Mouse (Mus musculus): ENCODE results near the gene Pold1. TPM values are rescaled to one million over a fixed set of nuclear protein-coding genes. Genes with fewer than 3 reads are reported as not detected.

The Pold1 gene
- polyA plus RNA-seq, 1 experiment, result 399 TPM

GRCm38 (mm10) chr7:44560435-44561400 lies 12.1 kb upstream of the Pold1 start:
- no peak for TF ChIP-seq GATA1 (IDR thresholded peaks at IDR 0.05; ENCODE audit: low read length)

GRCm38 (mm10) chr7:44557629-44558028 lies 9.0 kb upstream of the Pold1 start:
- no peak for TF ChIP-seq GATA1 (IDR thresholded peaks at IDR 0.05; ENCODE audit: low read length)

- TF ChIP-seq GATA1 (IDR thresholded peaks at IDR 0.05; ENCODE audit: low read length), result no peak
Measured at GRCm38 (mm10) chr7:44553826-44554225, 5.2 kb upstream of the Pold1 start, which contains the start of gene Nr1h2. Nr1h2 (minus strand) TSS chr7:44553951.

- no peak for TF ChIP-seq GATA1 (IDR thresholded peaks at IDR 0.05; ENCODE audit: low read length)
Measured at GRCm38 (mm10) chr7:44553196-44553764, 4.6 kb upstream of the Pold1 start.

- TF ChIP-seq GATA1 (IDR thresholded peaks at IDR 0.05; ENCODE audit: low read length), result no peak
Measured at GRCm38 (mm10) chr7:44552141-44552908, 3.7 kb upstream of the Pold1 start.

- TF ChIP-seq GATA1 (IDR thresholded peaks at IDR 0.05; ENCODE audit: low read length), result no peak
Measured at GRCm38 (mm10) chr7:44551731-44552130, 3.1 kb upstream of the Pold1 start.

- TF ChIP-seq GATA1 (IDR thresholded peaks at IDR 0.05; ENCODE audit: low read length), result no peak
Measured at GRCm38 (mm10) chr7:44551301-44551700, 2.7 kb upstream of the Pold1 start.

GRCm38 (mm10) chr7:44550409-44550678 lies 1.7 kb upstream of the Pold1 start:
- TF ChIP-seq GATA1 (IDR thresholded peaks at IDR 0.05; ENCODE audit: low read length), result no peak

- TF ChIP-seq GATA1 (IDR thresholded peaks at IDR 0.05; ENCODE audit: low read length), result no peak
Measured at GRCm38 (mm10) chr7:44549621-44550408, 1.2 kb upstream of the Pold1 start.

- no peak for TF ChIP-seq GATA1 (IDR thresholded peaks at IDR 0.05; ENCODE audit: low read length)
Measured at GRCm38 (mm10) chr7:44547725-44548124, 924 bp downstream of the Pold1 start.

GRCm38 (mm10) chr7:44547041-44547440 lies 1.6 kb downstream of the Pold1 start:
- no peak for TF ChIP-seq GATA1 (IDR thresholded peaks at IDR 0.05; ENCODE audit: low read length)

- no peak for TF ChIP-seq GATA1 (IDR thresholded peaks at IDR 0.05; ENCODE audit: low read length)
Measured at GRCm38 (mm10) chr7:44546274-44546673, 2.4 kb downstream of the Pold1 start.

GRCm38 (mm10) chr7:44543071-44543470 lies 5.6 kb downstream of the Pold1 start:
- TF ChIP-seq GATA1 (IDR thresholded peaks at IDR 0.05; ENCODE audit: low read length), result no peak

- no peak for TF ChIP-seq GATA1 (IDR thresholded peaks at IDR 0.05; ENCODE audit: low read length)
Measured at GRCm38 (mm10) chr7:44542555-44542954, 6.1 kb downstream of the Pold1 start.
